Mouse (Mus musculus) cerebellum, postnatal 4 days (tissue): ENCODE measurements around the gene Zfp706.

ENCODE experiments used
- DNase-seq, 2 experiments: peaks; one replicate each; pipeline ENCODE4 v3.0.0; 2022; ENCODE audit warnings: low spot score in 2 of 2, mixed read lengths in 1 of 2

Gene Zfp706

DNA sequence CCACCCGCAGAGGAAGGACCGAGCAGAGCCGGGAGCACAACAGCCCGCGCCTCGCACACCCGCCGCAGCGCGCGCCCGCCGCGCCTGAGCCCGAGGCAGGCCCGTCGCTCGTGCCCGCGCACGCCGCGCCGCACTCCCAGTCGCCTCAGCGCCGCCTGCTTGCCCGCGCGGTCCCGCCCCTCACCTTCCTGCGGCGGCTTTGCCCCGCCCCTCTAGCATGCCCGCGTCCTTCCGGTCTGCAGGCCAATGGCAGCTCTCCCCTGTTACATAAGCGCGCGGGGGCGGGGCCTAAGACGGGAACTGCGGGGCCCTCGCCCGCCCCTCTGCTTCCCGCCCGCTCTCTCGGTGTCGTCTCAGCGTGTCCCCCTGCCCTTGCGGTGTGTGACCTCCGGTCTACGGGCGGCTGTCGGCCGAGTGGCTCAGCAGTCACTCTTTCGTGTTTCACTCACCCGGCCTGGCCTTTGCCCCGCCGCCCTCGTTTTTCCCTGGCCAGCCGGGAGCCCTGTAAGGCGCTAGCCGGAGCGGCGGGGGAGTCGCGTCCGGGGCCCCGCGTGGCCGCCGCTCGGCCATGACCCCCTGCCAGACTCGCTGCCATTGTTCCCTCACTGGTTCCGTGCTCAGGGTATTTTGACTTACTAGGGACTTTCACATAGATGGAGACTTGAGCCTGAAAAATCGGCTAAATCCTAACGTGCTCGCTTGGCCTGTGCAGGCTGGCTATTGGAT is at the start of gene Zfp706:
Zfp706 (minus strand) TSS at position 541 of the 726 bp plus-strand sequence.
- peak; percentile 96 to 98 for DNase-seq

DNA sequence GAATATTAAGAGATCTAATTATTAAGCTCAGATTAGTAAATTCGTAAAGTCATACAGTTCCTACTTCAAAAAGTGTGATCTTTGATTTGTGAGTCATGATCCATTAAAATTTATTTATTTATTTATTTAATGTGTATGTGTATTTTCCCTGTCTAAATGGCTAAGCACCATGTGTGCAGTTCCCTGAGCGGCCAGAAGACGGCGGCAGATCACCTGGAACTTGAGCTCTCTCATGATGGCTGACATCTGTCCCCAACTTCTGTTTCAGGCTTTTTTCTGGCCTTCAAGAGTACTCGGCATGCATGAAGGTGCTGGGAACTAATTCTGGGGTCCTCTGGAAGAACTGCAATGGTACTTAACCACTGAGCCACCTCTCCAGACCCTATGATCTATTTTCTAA is 47.0 kb upstream of the Zfp706 start:
- no peak for DNase-seq

DNA sequence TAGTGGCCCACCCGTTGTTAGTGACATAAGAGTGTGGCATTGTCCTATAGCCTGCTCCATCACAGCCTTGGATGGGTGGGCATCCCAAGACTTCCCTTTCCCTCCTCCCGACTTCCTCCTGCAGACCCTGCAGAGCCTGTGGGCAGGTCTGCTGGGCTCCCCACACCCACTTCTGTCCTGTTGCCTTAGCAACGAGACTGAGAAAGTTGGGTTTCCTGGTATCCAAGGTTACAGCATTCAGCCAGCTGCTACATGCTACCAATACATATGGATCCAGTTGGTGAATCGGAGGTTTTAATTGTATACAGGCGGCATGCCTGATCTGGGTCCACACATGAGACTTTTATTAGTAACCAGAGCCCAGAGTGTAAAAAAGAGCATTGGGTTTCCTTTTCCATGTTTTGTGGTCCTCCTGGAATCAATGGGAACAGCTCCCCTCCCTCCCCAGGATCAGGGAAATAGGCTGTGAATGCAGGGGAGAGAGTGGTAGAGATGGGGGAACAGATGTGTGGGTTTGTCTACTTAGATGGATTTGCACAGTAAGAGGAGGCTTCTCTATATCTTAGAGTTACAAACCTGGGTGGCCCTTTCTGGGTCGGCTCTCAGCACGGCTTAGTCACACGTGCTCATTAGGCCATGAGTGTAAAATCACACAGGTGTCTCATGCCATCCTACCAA is 45.7 kb upstream of the Zfp706 start:
- DNase-seq, result no peak

DNA sequence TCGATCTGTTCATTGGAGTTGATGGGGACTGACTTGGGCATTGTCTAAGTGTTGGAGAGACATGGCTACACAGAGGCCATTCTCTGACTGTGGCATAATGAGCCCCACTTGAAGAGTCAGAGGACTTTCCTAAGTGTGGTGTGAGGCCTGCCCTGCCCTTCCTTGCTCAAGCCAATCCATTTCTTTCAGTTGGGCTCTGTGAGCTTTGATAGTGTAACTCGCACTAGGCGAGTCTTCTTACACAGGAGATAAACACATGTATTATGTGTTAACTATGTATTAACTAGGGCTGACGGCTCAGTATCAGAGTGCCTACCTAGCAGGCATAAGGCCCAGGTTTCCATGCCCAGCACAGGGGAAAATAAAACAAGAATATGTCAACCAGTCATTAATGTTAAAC is 39.8 kb upstream of the Zfp706 start:
- no peak for DNase-seq

DNA sequence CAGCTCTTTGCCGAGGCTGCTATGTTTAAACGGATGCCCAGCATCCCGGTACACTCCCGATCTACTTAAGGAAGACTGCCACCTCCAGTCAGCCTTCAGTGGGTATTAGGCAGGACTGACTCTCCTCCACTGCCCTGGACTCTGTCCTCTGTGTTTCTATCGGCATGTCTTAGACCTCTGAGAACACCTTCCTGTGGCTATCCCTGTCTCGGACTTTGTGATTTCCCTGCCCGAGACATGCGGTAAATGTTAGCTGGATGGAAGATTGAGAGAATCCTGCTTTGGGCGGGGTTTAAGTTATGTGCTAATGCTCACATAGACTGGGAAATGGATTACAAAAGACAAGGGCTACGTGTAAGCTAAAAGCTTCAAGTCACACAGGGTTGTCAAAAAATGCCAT is 39.0 kb upstream of the Zfp706 start:
- DNase-seq, result no peak

DNA sequence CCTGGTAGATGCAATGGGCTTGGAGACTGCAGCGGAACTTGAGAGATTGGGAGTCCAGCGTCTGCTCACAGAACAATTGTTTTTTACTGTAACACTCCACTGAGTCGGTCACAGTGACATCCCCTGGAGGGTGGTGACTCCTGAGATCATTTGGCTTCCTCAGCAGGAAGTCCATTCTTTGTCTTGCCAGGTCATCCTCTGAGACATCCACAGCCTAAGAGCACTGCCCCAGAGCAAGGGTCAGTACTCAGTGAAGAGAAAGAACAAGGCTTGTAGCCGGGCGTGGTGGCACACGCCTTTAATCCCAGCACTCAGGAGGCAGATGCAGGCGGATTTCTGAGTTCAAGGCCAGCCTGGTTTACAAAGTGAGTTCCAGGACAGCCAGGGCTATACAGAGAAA is 38.6 kb upstream of the Zfp706 start:
- no peak for DNase-seq

DNA sequence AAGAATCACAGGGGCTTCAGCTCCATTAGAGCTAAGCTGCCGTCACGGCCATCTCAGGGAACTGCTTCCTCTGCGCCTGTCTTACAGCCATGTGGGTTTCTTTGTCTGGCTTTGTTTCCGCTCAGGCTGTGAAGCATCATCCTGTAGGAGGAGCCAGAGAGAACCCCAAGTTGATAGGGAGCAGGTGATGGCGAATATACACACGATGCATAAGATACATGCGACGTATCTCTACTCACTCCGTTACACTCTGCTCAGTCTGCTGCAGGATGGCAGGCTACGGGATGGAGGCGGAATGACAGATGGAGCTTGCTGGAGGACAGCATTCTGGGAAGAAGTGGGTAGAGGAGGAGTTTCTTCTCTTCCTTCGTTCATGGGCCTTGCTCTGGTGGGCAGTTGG is 37.9 kb upstream of the Zfp706 start:
- peak in 1 of 2 experiments; percentile 20 for DNase-seq

DNA sequence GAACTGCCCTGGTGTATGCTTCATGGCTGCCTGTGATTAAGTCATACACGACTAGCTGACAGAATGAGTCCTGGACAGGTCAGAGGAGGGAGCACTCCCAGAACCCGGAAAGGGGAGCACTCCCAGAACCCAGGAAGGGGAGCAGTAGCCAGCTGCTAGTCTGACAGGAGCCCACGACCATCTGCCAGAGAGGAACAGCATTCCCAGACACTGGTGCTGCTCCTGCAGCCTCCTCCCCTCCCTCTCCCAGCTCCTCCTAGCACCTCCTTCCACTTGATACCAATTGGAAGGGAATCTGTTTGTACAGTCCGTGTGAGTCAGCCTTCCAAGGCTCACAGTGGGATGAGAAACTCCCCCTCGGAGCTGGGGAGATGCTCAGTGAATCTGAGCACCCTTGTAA is 35.0 kb upstream of the Zfp706 start:
- DNase-seq, result no peak

DNA sequence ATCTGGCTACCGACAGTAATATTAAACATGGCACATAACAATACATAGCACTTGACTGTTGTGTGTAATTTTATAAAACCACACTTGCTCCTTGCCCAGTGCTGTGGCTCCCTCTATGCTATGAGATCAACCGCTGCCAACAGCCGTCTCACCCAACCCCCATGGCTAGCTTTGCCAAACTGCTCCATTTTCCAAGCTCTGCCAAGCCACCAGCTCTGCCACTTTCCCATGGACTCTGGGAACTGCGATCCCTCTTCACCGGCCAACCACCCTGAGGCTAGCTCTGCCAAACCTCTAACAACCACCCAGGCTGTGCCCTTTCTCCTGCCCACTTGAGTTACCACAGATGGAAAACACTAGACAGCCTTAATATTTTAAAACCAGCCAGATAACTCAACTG is 33.6 kb upstream of the Zfp706 start:
- DNase-seq, result peak in 1 of 2 experiments; percentile 69

DNA sequence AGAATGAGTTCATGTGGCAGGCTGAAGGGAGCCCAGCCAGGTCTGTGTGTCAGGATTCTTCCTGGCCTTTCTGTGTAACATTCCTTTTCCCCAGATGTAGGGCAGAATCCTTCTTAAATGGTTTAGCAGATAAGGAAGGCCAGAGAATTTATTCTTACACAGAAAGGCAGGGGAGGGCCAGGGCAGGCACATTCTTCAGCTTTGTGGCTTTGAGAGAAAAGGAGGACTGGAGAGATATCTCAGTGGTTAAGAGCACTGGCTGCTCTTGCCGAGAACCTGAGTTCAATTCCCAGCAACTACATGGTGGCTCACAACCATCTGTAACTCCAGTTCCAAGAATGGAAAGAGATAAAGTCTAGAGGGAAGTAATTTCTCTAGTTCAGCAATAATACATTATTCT is 31.1 kb upstream of the Zfp706 start:
- DNase-seq, result no peak

DNA sequence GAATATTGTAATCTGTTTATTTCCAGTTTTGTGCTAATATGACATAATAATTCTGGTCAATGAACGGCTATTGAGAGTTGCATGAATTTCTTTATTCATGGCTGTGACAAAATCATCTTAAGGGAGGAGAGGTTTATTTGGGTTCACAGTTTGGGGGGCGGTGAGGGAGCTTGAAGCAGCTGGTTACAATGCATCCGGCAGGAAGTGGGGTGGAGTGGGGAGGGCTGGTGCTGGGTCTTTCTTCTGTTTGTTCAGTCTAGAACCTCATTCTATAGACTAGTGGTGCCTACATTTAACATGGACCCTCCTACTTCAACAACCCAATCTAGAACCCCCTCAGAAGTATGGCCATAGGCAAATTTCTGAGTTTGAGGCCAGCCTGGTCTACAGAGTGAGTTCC is 30.1 kb upstream of the Zfp706 start:
- DNase-seq, result no peak

DNA sequence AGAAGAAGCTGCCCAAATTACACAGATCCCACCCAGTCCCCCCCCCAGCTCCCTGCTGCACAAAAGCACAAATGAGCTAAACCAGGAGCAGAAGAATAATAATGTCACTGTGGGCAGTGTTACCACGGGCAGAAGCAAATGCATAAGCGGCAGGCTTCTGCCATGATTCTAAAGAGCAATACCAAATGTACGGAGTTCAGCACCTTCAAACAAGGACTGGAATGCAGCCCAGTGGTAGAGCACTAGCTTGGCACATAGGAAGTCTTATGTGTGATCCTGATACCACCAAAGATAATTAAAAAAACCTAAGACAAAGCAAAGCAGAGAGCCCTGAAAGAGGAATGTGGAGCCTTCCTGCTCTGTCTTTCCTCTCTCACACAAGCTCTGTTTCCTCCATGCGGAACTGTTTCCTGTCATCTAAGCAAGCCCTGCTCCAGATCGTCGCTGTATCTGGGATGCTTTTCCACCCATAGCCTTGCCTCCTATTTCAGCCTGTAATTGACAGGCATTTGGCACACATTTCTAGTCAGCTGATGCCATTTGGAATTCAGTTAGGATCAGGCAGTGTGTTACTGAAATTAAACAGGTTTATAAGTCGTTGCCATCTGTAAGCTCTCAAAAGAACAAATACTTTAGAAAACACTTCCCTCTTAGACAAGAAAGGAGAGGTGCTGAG is 29.0 kb upstream of the Zfp706 start:
- no peak for DNase-seq

DNA sequence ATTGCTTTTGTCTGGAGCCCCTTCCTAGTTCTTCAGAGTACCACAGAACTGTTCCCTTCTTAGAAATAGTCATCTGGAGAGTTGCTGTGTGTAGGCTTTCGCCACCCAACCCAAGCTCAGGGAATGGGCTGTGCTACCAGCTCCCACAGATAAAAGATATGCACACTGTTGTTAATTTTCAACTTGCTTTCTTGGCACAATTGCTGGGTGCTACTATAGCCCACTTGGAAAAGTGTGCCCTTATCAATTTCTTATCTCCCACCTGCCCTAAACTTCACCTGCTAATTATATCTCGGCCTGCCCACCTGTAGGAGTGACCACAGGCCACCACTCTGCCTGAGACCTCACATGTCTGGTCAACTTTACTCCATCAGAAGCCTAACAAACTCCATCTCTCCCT is 26.6 kb upstream of the Zfp706 start:
- DNase-seq, result no peak

DNA sequence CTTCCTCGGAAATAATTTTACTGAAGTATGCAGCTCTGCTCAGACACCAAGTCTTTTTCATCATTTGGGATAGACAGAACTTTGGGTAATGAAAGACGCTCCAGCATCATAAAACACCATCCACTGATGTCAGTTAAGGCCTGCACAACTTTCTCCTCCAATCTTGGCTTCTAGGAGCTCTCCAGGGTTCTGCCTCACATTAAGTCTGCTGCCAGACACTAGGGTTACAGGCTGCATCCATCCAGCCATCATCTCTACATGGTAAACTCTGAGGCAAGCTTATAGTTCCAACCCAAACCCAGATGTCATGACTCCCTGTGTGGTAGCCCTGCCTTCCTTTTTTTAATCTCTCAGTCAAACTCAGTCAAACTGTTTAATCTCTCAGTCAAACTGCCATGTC is 25.9 kb upstream of the Zfp706 start:
- no peak for DNase-seq

DNA sequence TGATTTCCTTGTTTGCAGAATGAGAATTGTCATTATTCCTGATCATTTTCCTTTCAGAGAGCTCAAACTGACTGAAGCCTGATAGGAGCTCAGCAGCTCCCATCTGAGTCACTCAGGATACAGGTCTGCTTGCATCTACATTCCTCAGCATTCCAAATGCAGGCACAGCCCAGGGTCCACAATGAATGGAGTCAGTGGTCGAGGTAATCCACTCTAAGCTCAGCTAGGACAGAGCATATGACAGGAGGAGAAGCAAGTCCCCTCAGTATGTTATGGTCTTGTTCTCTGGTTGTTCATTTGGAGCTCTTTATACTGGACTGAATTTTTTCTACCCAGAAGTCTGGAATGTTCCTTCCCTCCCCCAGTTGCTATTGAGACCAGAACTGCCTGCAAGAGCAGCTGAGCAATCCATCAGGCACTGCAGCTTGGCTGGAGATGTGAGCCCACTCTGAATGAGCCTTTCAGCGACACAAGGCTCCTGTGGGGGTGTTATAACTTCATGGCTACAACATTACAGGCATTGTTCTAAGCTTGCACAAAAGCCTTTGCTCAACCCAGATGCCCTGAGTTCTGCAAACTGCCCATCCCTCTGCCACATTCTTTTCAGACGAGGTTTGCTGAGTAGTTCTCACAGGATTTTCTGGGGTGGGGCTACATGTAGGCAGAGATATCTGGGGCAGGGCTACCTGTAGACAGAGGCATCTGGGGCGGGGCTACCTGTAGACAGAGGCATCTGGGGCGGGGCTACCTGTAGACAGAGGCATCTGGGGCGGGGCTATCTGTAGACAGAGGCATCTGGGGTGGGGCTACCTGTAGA is 24.0 kb upstream of the Zfp706 start:
- DNase-seq, result no peak

DNA sequence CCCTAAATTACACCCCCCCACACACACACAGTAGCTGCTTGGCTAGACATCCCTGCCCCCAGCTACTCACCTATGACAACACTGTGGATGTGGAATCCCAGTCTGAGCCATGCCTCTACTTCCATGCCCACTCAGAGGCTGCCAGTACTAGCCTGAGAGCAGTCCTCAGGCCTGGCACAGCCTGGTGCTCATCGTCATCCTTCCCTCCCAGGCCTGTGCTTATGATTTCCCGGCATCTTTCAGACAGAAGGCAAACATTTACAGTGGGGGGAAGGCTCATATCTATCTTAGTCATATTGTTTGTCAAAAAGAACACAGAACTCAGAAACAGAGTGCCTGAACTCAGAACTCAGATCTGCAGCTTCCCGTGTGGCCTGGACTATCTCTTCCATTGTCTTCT is 23.4 kb upstream of the Zfp706 start:
- no peak for DNase-seq

DNA sequence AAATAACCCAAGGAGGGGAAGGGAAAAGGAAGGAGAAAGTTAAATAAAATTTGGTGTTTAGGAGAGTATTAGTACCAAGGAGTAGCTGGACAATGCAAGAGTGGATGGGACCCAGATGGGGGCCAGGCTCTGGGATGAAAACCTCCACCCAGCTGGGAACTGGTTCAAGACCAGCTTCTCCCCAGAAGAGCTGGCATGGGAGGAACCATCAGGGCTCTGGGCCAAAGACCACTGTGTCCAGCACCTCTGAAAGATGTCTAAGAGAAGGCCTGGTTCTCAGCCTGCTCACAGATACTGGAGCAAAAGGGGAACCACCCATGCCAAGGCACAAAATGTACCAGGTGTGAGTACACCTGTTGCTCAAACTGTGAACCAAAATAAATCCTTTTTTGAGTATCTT is 20.4 kb upstream of the Zfp706 start:
- DNase-seq, result no peak

DNA sequence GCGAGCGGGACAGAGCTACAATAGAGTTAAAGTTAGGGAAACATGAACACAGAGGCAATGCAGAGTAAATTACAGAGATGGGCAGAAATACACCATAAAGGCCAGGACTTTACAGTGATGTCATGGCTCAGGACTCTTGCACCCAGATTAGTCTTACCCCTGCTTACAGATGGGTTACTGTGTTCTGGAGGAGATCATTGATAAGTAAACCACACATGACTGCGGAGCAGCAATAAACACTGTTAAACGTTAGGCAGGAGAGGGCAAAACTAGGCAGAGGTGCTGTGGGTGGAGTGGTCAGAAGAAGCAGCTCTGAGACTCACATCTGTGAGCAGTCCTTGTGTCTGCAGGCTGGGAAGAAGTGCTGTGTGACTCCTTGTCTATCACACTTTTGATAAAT is 18.9 kb upstream of the Zfp706 start:
- DNase-seq, result no peak

DNA sequence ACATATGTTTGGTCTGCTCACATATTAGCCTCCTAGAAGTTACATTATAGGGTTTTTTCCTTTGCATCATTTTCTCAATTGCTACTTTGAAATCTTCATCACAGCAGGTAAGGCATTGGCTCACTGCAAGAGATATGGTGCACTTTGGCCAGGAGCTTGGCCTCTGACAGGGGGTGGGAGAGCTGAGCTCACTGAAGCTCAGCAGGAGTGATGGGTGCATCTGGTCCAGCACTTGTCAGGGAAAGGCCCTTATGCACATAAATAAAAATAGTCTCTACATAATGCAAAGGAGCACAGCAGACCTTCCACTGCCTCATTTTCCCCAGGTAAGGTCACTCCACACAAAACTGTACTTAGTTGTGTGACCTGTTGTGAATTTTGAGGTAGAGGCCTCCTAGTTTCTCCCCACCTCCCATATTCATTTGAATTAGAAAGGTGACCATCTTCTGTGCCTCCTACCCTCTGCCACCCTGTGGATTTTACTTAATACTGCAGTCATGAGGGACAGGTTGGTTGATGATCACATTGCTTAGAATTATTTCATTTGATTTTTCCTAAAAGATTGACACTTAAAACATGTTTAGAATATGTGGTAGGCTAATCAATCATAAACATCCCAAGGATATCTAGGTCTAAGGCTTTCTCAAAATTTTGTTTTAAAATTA is 13.1 kb upstream of the Zfp706 start:
- DNase-seq, result no peak

DNA sequence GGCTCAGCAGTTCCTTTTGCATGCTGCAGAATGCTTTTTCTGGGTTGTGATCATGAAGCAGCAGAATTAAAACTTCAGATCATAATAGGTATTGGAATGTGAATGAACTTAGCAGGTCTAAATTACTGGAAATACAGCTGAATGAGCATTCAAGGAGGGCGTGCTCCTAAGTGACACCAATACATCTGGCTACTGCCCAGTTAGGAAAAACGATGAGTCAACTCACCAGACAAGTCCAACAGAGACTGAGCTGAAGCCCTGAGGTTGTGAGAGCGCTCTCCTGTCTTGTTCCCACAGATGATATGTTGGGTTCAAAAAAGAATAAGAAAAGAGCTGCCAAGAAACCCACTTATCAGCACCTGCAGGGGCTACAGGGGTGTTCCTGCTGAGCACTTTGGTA is 11.9 kb upstream of the Zfp706 start:
- no peak for DNase-seq

DNA sequence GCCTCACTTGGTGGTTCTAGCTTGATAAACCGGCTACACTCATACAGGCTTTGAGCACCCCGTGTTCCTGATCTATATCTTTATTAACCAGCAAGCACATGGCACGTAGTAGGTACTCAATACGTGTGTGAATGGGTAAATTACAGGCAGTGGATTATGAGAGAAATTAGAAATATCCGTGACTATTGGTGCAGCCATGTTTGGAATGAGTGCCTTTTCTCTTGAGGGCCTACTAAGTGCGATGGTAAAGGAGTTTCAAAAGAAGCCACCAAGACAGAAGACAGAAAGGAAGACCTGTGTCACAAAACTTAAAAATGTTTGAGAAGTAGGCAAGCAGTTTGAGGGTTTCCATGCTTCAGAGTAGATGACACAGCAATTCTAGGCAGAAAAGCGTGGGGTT is 4.3 kb upstream of the Zfp706 start:
- no peak for DNase-seq

DNA sequence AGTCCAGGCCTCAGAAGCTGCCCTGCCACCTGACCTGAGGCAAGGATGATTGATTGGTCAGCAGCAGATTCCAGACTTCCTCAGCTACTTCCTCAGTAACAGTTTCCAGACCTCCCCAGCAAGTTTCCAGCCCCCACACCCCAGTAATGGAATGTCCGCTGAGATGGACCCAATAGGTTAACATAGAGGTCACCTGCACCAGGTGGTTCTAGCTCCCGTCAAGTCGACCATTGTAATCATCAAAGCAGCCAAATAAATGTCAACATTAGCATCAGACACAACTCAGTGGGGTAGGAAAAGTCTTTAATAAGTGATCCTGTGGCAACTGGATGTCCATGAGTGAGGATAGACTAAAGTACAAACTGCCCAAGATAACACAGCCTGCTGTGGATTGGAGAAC is 3.7 kb upstream of the Zfp706 start:
- no peak for DNase-seq
